8 mouse cellular contexts compared by ENCODE assay signal in genomic region chr1:106199109-106199508, GRCm38 (mm10). TPM values are rescaled to one million over a fixed set of nuclear protein-coding genes. Genes with fewer than 3 reads are reported as not detected.
DNase-seq lines count a peak whose midpoint lies in the region; ATAC-seq and TF ChIP-seq lines count a peak whose summit lies in the region.

No protein-coding gene starts in this region.

- no peak overlapping the region for H3K4me3 ChIP-seq in gastrocnemius, adult 2 months
- no peak overlapping the region for H3K4me3 ChIP-seq in liver, postnatal 0 days (ENCODE audit: low read depth, low read length)
- H3K4me3 ChIP-seq in hindbrain, embryonic 15.5 days: no peak overlapping the region

- ATAC-seq in liver, postnatal 0 days: no peak
- ATAC-seq in hindbrain, embryonic 15.5 days (ENCODE audit: low FRiP score, low read depth): no peak

- H3K9ac ChIP-seq in liver, postnatal 0 days (replicated peaks): no peak overlapping the region
- no peak overlapping the region for H3K9ac ChIP-seq in hindbrain, embryonic 15.5 days

- intact Hi-C loops in gastrocnemius, adult 2 months (cut with DNase I): no loop called here

- no peak for TF ChIP-seq CTCF in gastrocnemius, adult 2 months (IDR thresholded peaks at IDR 0.05)
- no peak for TF ChIP-seq CTCF in liver, postnatal 0 days (IDR thresholded peaks at IDR 0.05; ENCODE audit: low read depth)

- H3K27ac ChIP-seq in gastrocnemius, adult 2 months: peak overlapping the region; percentile 52
- 0 out of 2 replicates have a peak overlapping the region, but pooled peaks have one; percentile 3 for H3K27ac ChIP-seq in liver, postnatal 0 days (ENCODE audit: low read depth)
- peak overlapping the region; percentile 73 for H3K27ac ChIP-seq in hindbrain, embryonic 15.5 days (replicated peaks)

- H3K4me2 ChIP-seq in liver, postnatal 0 days (ENCODE audit: low read depth, low read length): no peak overlapping the region
- H3K4me2 ChIP-seq in hindbrain, embryonic 15.5 days: no peak overlapping the region

- no peaks in the 10 kb centered on the region for H3K9me3 ChIP-seq in liver, postnatal 0 days (ENCODE audit: low read length)
- no peaks in the 10 kb centered on the region for H3K9me3 ChIP-seq in hindbrain, embryonic 15.5 days

- peaks cover 13% of the 10 kb centered on the region for H3K4me1 ChIP-seq in liver, postnatal 0 days (ENCODE audit: insufficient read depth)
- peaks cover 53% of the 10 kb centered on the region for H3K4me1 ChIP-seq in hindbrain, embryonic 15.5 days (replicated peaks)

- H3K36me3 ChIP-seq in liver, postnatal 0 days (replicated peaks; ENCODE audit: insufficient read depth, low read length): no peaks in the 10 kb centered on the region
- no peaks in the 10 kb centered on the region for H3K36me3 ChIP-seq in hindbrain, embryonic 15.5 days

- WGBS in liver, postnatal 0 days (ENCODE audit: insufficient replicate concordance): 80% methylated on average over 4 of the region's 4 CpGs
- 44% methylated on average over 4 of the region's 4 CpGs for WGBS in hindbrain, embryonic 15.5 days

- TF ChIP-seq EP300 in liver, postnatal 0 days (IDR thresholded peaks at IDR 0.05; ENCODE audit: low read depth): no peak

- no peak for DNase-seq in gastrocnemius, adult 2 months
- no peak for DNase-seq in gastrocnemius, postnatal 10 days
- DNase-seq in liver, postnatal 0 days: no peak
- DNase-seq in liver: no peak
- DNase-seq in retina, embryonic 14.5 days (ENCODE audit: low spot score): peak; percentile 53
- no peak for DNase-seq in thymus, adult 18-20 months
- no peak for DNase-seq in left cerebral cortex, adult 18-20 months (ENCODE audit: low spot score in 2 of 2)

- H3K27me3 ChIP-seq in liver, postnatal 0 days (ENCODE audit: insufficient read depth, low read length): no peaks in the 10 kb centered on the region
- no peaks in the 10 kb centered on the region for H3K27me3 ChIP-seq in hindbrain, embryonic 15.5 days

RNA-seq across cellular contexts. Expression of gene Phlpp1, which starts 27.6 kb away (rescaled TPM):
- 1 to 10 TPM; 8.1 to 9.0 TPM for total RNA-seq in gastrocnemius, adult 2 months (2021)
- total RNA-seq in gastrocnemius, postnatal 10 days (2021): 10 to 100 TPM in 1 of 2 experiments, 1 to 10 TPM in 1; 9.1 to 11.0 TPM
- polyA plus RNA-seq in liver, postnatal 0 days (2015; fragmentation: Nextera tagmentation; extraction: Ambion mirVana): 0.73 and 0.86 TPM in 2 replicates
- polyA plus RNA-seq in hindbrain, embryonic 15.5 days (2015; fragmentation: Nextera tagmentation; extraction: Ambion mirVana): 8.1 and 8.3 TPM in 2 replicates
- total RNA-seq in left cerebral cortex, adult 18-20 months (2021): 10 to 100 TPM; 62.0 to 66.9 TPM

Comparison
In these comparisons a context has a peak if more than half of its experiments do, and no peak if none do; other contexts are left out.
1. H3K27ac ChIP-seq: peak in every context shown above with its lines; median percentile 73 in hindbrain, embryonic 15.5 days; 52 in gastrocnemius, adult 2 months; 3 in liver, postnatal 0 days.
2. RNA of gene Phlpp1, which starts 27.6 kb away (total RNA-seq): 62.0 to 66.9 TPM in left cerebral cortex, adult 18-20 months; 9.1 to 11.0 TPM in gastrocnemius, postnatal 10 days and 8.1 to 9.0 TPM in gastrocnemius, adult 2 months; every median in the first group is over 4 times any median in the second.